Mouse (Mus musculus): ENCODE results near the gene Sel1l.

The Sel1l gene

DNA sequence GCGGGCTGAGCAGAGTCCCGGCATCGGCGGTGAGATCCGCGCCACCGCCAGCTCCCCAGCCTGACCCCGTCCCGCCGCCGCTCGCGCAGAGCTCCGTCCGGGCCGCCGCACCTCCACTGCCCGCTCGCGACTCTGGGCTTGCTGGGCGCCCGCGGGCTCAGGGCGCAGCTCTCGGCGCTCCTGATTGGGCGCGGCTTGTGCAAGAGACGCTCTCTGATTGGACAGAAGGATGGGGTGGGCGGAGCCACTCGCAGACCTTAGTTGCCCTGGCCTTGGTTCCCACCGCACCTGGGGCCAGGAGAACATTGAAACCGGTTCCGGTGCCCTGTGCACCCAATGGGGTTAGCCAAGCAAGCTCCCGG, 70.0 kb downstream of the Sel1l start:
- peak; percentile 64 for DNase-seq (ENCODE audit: low spot score)

DNA sequence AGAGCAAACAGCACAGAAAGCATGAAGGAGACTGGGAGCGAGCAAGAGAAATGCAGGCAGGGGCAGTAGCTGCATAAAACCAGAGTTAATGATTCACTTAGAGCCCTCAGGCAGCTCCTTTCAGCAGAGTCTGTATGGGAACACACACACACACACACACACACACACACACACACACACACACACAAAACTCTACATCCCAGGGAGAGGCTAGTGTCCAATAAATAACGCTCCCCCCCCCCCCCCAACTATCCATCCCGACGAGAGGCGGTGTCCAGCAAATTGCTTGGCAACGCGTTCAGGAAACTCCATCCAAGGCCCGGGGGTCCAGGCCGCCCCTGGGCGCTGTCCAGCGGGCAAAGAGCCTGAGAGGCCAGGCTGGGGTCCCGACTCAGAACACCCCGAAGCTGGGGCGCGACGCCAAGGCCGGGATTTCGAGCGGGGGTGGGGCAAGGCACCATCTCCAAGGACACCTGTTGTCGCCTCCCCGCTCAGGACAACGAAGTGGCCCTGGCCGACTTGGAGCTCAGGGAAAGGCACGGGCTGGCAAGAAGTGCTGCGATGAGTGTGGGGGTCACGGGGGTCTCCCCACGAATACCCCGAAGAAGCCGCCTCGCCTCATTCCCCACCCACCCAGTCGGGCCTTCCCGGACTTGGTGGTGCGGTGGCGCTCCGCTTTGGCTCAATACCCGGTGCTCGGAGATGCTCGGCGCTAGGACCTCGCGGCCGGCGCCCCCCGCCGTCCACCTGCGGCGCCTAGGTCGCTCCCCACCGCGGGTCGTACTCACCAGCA, 70.5 kb downstream of the Sel1l start:
- DNase-seq (ENCODE audit: low spot score) = peak; percentile 50

DNA sequence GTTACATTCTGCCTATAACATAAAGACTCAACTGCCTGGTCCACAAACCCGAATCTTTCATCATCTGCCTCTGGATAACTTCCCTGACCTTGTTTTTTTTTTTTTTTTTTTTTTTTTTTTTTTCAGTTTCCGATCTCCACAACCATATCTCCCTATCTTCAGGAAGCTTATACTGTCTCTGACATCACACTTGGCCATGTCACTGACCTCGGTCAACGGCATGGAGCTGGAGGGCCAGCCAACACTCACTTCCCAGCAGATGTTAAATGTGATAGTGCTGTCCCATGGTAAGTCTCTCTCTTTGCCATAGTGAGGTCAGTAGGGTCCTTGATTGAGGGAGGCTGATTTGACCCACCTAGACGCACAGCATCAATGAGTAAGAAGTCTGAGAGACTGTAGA, 72.6 kb downstream of the Sel1l start:
- DNase-seq (ENCODE audit: low spot score) = no peak

DNA sequence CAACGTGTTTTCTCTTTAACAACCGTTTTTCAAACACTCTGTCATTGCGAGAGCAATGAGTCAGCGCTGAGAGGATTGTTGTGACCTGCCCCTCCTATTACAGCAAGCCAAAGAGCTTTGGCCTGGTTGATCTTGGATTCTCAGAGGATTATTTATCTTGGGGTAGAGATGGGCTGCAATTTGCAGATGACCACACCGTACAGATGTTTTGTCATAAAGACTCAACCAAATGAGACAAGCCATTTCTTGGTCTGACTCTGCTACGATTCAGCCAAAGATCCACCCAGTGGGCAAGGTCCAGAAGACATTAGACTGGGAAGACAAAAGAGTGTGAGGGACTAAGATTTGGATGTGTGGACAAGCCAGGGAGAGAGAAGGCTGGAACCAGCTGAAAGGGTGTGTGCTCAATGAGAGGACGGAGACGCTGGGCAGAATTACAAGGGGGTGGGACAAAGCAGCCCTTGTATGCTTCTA, 74.1 kb downstream of the Sel1l start:
- no peak for DNase-seq (ENCODE audit: low spot score)

DNA sequence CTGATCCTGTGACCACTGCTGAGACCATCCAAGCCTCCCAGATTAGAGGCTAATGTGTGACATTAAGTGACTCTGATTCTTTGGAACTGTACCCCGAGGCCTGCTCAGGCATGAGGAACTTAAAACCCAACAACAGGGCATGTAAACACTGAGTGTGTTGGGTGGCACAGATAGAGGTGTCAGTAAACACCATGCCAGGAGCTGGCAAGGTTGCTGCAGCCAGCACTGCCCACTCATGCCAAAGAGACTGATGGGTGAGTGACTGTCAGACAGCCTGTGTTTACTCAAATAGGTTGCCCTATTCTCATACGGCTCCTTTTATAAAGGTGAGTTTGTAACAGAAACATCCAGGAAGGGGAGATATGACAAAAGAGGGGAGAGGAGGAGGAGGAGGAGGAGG, 80.1 kb downstream of the Sel1l start:
- no peak for DNase-seq (ENCODE audit: low spot score)

DNA sequence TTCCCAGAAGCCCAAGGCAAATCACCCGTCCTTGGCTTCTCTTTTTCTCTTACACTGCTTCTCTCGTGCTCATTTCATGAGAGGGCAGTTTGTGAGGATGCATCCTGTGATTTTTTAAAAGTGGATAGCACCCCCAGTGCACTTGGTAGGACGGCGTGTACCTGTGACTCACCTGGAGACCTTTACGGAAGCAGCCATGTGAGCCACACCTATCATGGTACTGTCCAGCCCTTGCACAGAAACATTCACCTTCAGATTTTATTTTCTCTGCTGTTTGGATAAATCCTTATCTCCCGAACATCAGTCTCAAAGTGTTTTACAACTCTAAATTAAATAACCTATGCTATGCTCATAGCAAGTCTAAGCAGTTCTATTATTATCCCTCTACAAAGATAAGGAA, 80.8 kb downstream of the Sel1l start:
- DNase-seq (ENCODE audit: low spot score) = no peak

DNA sequence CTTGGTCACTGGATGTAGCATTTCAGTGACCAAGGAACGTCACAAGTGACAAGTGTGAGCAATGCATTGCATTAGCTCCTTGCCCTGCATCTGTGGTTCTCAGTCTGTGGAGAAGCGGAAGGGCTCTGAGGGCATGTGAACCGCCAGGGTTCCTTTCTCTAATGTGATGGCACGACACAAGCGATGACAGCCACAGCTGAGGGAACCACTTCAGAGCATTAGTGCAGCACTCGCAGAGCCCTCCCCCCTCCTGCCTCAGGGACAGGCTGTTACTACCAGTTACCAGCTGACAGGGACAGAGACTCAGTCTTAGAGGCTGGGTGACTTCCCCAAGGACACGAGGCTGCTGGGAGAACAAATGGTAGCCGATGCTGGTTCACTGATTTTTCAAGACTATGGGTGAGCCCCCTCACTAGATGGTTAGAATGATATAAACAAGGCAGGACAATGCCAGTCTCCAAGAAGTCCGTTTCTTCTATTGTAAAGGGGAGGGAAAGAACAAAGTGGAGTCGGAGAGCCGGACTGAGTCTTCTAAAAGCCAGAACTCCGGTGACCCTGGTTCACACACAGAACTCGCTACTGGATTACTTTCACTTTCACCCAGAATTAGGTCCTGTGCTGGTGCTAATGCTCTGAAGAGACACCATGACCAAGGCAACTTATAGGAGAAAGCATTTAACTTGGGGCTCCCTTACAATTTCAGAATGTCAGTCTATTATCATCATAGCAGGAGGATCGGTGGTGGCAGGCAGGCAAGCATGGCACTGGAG, 82.4 kb downstream of the Sel1l start:
- DNase-seq (ENCODE audit: low spot score) = peak; percentile 37

DNA sequence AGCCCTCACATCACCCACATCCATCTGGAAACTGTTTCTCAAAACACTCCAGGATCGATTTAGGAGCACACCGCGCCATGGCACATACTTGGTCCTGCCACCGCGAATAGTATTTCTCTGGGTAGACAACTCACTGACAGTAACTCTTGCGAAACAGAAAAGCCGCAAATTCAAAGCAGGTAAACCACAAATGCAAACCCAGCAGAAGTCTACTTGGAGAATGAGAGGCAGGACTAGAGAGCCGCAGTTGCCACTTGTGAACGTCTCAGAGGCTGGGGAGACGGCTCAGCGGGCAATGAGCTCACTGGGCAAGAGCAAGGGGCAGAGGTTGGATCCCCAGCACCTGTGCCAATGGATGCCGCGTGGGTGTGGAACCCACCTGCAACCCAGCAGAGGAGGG, 83.5 kb downstream of the Sel1l start:
- DNase-seq (ENCODE audit: low spot score) = no peak

DNA sequence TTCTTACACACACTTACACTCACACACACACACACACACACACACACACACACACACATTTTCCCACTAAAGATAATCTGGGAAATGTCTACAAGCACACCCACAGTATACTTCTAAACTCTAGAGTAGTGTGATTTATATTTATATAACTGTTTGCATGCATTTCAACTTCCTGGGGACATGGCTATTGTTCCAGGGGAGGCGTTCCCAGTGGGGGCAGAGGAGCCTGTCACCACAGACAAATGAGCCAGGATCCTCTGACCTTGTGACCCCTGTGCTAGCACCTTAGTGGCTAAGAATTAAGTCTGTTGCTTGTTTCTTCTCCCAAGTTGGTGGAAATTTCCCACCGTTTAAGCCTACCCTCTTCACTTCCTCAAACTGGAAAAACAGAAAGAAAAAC, 83.9 kb downstream of the Sel1l start:
- no peak for DNase-seq (ENCODE audit: low spot score)

DNA sequence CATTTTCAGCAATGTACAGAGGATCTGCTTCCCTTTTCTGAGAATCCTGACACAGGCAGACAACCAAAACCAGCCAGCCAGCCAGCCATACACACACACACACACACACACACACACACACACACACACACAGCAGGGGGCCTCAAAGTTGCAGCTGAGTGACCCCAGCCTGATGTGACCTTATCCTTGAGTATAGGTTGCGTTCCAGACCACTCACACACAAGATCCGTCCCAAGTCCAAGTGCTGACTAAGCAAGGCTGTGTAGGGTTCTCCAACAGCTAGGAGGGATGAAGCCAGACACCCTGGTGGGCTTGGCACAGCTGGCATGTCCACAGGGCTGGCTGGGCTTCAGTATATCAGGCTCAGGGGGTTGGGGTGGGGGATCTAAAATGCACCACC, 84.5 kb downstream of the Sel1l start:
- no peak for DNase-seq (ENCODE audit: low spot score)

DNA sequence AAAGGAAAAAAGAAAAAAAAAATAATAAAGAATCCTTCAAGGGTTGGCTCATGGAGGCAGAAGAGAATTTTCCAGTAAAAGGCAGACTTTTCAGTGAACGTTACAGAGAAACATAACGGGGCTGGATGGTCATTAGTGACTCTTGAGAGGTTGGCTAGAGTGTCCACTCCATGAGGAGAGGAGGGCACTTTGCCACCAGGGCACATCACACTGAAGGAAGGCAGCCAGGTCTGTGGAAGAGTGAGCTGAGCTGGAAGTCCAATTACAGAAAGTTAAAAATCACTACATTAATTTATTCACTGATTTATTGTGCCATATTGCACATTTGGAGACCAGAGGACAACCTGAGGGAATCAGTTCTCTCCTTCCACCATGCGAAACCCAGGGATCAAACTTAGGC, 89.1 kb downstream of the Sel1l start:
- DNase-seq (ENCODE audit: low spot score) = no peak

DNA sequence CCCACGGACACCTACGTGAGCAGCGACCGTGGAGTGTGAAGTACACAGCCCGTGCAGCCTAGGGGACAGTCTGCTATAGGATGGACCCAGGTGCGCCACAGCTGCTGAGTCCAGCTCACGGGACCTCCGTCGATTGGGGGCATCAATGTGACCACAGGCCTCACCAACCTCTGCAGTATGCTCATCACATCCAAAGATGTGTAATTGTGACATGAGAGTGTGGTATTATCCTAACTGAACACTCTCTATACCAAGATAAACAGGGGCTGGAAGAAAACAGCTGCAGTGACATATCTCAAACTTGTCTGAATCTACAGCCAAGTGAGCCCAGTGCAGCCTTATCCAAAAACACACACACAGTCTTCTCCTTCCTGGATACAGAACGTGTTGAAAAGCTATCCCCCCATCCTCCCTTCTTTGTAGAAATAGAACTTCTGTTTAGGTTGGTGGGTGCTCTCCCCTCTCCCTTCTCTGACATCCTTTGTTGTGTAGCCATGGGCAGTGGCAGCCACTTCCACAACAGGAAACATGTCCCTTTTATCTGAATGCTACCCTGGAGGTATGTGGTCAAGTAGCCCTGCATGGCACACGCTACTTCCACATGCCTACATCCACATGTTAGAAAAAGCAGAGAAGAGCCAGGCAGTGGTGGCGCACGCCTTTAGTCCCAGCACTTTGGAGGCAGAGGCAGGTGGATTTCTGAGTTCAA, 90.9 kb downstream of the Sel1l start:
- DNase-seq (ENCODE audit: low spot score) = no peak

DNA sequence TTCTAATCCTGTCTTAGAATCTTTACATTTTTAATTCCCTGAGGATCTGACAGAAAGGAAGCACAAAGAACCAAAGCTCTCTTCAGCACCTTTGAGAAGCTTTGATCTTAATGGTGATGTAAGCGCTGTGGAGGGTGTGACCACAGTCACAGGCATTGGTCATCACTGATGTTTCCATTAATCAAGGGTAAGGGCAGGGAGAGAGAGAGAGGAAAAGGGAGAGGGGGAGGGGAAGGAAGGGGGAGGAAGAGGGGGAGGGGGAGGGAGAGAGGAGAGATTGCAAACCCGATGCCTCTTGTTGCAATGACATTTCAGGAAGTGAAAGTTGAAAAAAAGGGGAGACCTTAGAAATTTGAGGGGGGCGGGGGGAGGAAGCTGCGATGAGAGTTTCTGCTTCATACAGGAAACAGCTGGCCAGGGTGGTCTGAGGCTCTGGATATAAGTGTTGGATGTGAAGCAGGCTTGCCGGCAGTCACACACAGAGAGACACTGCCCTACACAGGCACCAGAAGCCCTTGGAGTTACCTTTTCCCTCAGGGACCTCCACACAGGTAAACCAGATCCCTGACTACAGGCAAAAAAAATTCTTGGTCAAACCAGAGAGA, 92.3 kb downstream of the Sel1l start:
- DNase-seq (ENCODE audit: low spot score) = no peak
